Mouse (Mus musculus): ENCODE data around the gene Btbd9. TPM values are rescaled to one million over a fixed set of nuclear protein-coding genes. Genes with fewer than 3 reads are reported as not detected.
A peak's percentile ranks its signal among the peaks of the same experiment; 100 is the strongest.
"Not testable (repeated sequence)": the region's sequence is repeated elsewhere in the genome, so short reads cannot be mapped to it uniquely, and the experiment has no call there.

Gene Btbd9
- polyA plus RNA-seq, 1 experiment from 2014 or later, result 59.8 TPM

DNA sequence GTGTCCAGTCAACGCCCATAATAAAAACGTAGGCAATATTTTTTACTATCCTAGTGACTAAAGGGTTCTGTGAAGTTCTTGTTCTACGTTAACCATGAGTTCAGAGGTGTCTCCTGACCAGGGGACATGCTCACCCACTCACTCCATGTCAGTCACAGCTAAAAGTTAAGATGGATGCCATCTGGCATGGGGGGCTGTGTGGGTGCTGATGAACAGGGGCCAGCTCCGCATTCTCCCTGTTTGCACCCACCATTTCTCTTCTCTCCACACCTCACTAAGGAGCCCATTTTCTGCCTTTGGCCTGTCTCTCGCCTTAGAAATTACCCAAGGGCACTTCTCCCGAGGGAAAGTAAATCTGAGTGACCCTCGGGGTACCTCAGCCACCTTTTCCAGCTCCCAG lies 63.8 kb downstream of the Btbd9 start:
- Histone ChIP-seq H3K36me3 (peaks cover 18% of the 10 kb centered on the region), H3K4me1 (peaks cover 33% of the 10 kb centered on the region), H3K4me3 (no peak overlapping the region), H3K27ac (no peak overlapping the region), H3K27me3 (ENCODE audit: insufficient read depth, poor library complexity, severe bottlenecking) (no peaks in the 10 kb centered on the region), H3K9me3 (no peaks in the 10 kb centered on the region)
- 86% methylated on average over 7 of the region's 7 CpGs for WGBS
- DNase-seq (ENCODE audit: low spot score), result no peak

DNA sequence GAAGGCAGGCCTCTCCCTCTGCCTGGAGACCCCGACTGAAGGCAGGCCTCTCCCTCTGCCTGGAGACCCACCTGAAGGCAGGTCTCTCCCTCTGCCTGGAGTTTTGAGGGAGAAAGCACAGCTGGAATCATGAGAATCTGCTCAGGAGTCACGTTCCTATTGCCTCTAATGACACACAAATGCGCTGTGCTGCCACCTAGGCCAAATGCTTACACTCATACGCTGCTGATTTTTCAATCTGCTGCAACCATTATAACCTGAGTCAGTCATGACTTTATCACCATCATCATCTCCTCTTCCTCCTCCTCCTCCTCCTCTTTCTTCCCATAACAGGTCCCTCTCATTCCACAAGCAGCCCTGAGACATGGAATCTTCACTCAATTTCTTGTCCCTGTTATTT lies 64.3 kb downstream of the Btbd9 start:
- peaks cover 36% of the 10 kb centered on the region for H3K4me1 ChIP-seq
- peaks cover 17% of the 10 kb centered on the region for H3K36me3 ChIP-seq
- H3K9me3 ChIP-seq, result no peaks in the 10 kb centered on the region
- no peaks in the 10 kb centered on the region for H3K27me3 ChIP-seq (ENCODE audit: insufficient read depth, poor library complexity, severe bottlenecking)
- DNase-seq (ENCODE audit: low spot score), result no peak
- no peak overlapping the region for H3K27ac ChIP-seq
- no peak overlapping the region for H3K4me3 ChIP-seq
- WGBS, result 76% methylated on average over 4 of the region's 4 CpGs

GRCm38 (mm10) chr17:30511399-30511798 lies 64.9 kb downstream of the Btbd9 start:
- H3K27me3 ChIP-seq (ENCODE audit: insufficient read depth, poor library complexity, severe bottlenecking), result no peaks in the 10 kb centered on the region
- H3K9me3 ChIP-seq, result no peaks in the 10 kb centered on the region
- peaks cover 38% of the 10 kb centered on the region for H3K4me1 ChIP-seq
- H3K27ac ChIP-seq, result no peak overlapping the region
- DNase-seq (ENCODE audit: low spot score), result no peak
- WGBS, result 75% methylated on average over 6 of the region's 6 CpGs
- H3K36me3 ChIP-seq, result peaks cover 11% of the 10 kb centered on the region
- H3K4me3 ChIP-seq, result no peak overlapping the region

DNA sequence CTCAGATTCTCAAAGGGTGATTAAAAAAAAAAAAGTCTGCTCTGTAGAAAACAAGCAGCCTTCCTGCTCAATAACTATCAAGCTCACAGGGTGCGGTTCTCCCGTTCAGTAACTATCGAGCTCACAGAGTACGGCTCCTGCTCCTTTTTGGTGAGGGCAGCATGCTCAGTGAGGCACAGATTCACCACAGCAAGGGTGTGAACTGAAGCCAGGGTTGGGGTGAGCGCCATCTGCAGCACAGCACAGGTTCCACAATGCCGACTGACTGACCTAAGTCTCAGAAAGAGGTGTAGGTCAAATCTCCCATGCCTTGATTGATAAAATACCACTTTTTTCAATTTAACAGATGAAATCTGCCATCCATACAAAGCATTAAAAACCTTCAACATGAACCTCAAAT lies 66.1 kb downstream of the Btbd9 start:
- Histone ChIP-seq H3K27me3 (ENCODE audit: insufficient read depth, poor library complexity, severe bottlenecking) (no peaks in the 10 kb centered on the region), H3K9me3 (no peaks in the 10 kb centered on the region), H3K27ac (0 out of 2 replicates have a peak overlapping the region, but pooled peaks have one; percentile 62), H3K36me3 (peaks cover under 1% of the 10 kb centered on the region; the same call in 1 of the 2 replicates), H3K4me3 (no peak overlapping the region), H3K4me1 (peaks cover 38% of the 10 kb centered on the region)
- no peak for DNase-seq (ENCODE audit: low spot score)
- WGBS, result 61% methylated on average over 6 of the region's 6 CpGs

- DNase-seq (ENCODE audit: low spot score), result no peak
- WGBS, result 75% methylated on average over 6 of the region's 6 CpGs
Observed at GRCm38 (mm10) chr17:30509646-30510045, 66.6 kb downstream of the Btbd9 start.

DNA sequence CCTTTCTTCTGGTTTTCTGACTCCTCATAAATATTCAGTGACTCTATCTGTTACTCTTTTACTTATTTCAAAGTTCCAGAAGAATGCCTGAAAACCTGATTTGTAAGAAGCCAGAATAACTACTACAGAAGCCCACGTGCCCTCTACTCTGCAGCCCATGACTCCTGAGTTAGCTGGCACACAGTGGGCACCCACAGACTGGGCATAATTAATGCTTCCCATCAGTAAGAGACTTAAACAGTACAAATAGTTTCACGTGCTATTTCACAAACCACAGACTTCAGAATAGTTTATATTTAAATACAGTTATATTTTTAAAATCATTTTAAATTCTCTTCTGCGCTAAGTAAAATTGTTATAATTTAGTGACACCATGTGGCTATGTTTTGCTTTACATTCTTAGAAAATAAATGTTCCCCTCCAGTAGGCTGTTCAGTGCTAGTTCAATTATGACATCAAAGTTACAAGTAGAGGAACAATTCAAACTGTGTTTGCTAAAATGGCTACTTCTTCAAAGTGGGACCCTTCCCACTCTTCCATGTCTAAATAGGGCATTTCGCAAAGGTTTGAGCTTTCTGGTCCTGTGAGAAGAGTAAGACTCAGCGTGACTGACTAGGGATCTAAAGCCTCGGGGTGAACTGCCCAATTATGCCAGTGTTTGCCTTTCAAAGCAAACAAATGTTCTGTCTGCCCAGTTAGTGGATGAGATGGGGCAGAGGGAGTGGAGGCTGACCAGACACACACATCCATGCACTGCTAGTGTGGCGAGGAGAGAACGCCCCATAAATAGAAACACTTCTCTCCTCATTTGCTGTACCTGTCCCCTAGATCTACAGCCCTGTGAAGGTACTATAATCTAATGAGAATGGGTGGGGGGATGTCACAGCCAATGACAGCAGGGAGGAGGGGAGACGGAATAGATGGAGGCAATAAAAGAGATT lies 68.4 kb downstream of the Btbd9 start:
- H3K36me3 ChIP-seq, result peaks cover 7% of the 10 kb centered on the region; the same call in 1 of the 2 replicates
- H3K27me3 ChIP-seq (ENCODE audit: insufficient read depth, poor library complexity, severe bottlenecking), result no peaks in the 10 kb centered on the region
- WGBS, result 80% methylated on average over 9 of the region's 9 CpGs
- H3K4me1 ChIP-seq, result peaks cover 33% of the 10 kb centered on the region
- no peak overlapping the region for H3K4me3 ChIP-seq
- no peaks in the 10 kb centered on the region for H3K9me3 ChIP-seq
- no peak overlapping the region for H3K27ac ChIP-seq
- DNase-seq (ENCODE audit: low spot score), result no peak

More at GRCm38 (mm10) chr17:30509646-30510045, 66.6 kb downstream of the Btbd9 start:
- no peak overlapping the region for H3K4me3 ChIP-seq
- H3K27ac ChIP-seq, result no peak overlapping the region
- H3K9me3 ChIP-seq, result no peaks in the 10 kb centered on the region
- H3K27me3 ChIP-seq (ENCODE audit: insufficient read depth, poor library complexity, severe bottlenecking), result no peaks in the 10 kb centered on the region
- H3K36me3 ChIP-seq, result peaks cover 5% of the 10 kb centered on the region; the same call in 1 of the 2 replicates
- peaks cover 38% of the 10 kb centered on the region for H3K4me1 ChIP-seq

DNA sequence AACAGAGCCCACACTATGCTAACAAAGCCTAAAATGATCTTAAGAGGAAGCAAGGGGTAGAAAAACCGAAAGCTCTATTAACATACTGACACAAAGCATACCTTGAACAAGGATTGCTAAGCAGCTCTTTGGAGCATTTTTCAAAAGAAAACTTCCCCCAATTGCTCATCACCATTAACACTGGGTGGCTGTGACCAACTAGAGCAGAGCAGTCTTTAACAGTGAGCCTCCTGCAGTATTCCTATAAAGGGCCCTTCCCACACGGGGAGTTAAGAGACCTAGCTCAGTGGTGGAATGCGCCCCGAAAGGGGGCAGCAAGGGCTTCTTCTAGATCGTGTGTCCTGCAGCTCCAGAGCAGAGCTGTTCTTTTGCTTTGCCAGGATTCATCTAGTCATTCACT lies 69.4 kb downstream of the Btbd9 start:
- no peak for DNase-seq (ENCODE audit: low spot score)
- no peaks in the 10 kb centered on the region for H3K27me3 ChIP-seq (ENCODE audit: insufficient read depth, poor library complexity, severe bottlenecking)
- no peak overlapping the region for H3K4me3 ChIP-seq
- WGBS, result 56% methylated on average over 5 of the region's 5 CpGs
- H3K9me3 ChIP-seq, result no peaks in the 10 kb centered on the region
- H3K36me3 ChIP-seq, result peaks cover 7% of the 10 kb centered on the region; the same call in 1 of the 2 replicates
- H3K4me1 ChIP-seq, result peaks cover 32% of the 10 kb centered on the region
- H3K27ac ChIP-seq, result no peak overlapping the region

DNA sequence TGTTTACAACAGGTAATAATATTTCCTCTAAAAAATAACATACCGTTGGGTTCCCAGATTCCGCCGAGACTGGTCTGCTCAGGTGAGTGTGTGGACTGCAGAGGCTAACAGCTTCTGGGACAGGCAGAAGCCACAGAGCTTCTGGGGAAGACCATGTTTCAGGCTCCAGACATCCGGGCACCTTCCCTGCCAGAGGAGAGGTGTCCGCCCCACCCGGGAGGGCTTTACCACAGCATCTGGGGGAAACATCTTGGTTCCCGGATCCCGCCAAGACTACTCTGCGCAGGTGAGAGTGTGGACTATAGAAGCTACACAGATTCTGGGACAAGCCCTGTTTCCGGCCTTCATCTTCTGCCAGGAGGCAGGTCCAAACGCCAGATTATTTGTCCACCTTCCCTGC lies 76.7 kb downstream of the Btbd9 start:
- DNase-seq (ENCODE audit: low spot score), result peak; percentile 50
- not testable (repeated sequence) for H3K4me3 ChIP-seq; H3K36me3 ChIP-seq; H3K27me3 ChIP-seq (ENCODE audit: insufficient read depth, poor library complexity, severe bottlenecking); H3K27ac ChIP-seq; H3K9me3 ChIP-seq; H3K4me1 ChIP-seq
- 94% methylated on average over 11 of the region's 11 CpGs for WGBS

GRCm38 (mm10) chr17:30498779-30499178 lies 77.5 kb downstream of the Btbd9 start:
- Histone ChIP-seq H3K9me3 (no peaks in the 10 kb centered on the region), H3K27me3 (ENCODE audit: insufficient read depth, poor library complexity, severe bottlenecking) (no peaks in the 10 kb centered on the region), H3K4me3 (no peak overlapping the region), H3K4me1 (peaks cover 9% of the 10 kb centered on the region; the same call in 1 of the 2 replicates), H3K27ac (no peak overlapping the region), H3K36me3 (0 out of 2 replicates have a peak, but pooled peaks cover 4% of the 10 kb centered on the region)
- DNase-seq (ENCODE audit: low spot score), result peak; percentile 7
- WGBS, result 78% methylated on average over 5 of the region's 5 CpGs

GRCm38 (mm10) chr17:30498376-30498719 lies 77.9 kb downstream of the Btbd9 start:
- Histone ChIP-seq H3K36me3 (0 out of 2 replicates have a peak, but pooled peaks cover 5% of the 10 kb centered on the region), H3K9me3 (no peaks in the 10 kb centered on the region), H3K4me3 (no peak overlapping the region), H3K4me1 (peaks cover 9% of the 10 kb centered on the region; the same call in 1 of the 2 replicates), H3K27ac (no peak overlapping the region), H3K27me3 (ENCODE audit: insufficient read depth, poor library complexity, severe bottlenecking) (no peaks in the 10 kb centered on the region)
- WGBS, result 53% methylated on average over 6 of the region's 6 CpGs
- DNase-seq (ENCODE audit: low spot score), result peak; percentile 71

- Histone ChIP-seq H3K36me3 (0 out of 2 replicates have a peak, but pooled peaks cover 6% of the 10 kb centered on the region), H3K9me3 (no peaks in the 10 kb centered on the region), H3K4me1 (peaks cover 9% of the 10 kb centered on the region; the same call in 1 of the 2 replicates), H3K27me3 (ENCODE audit: insufficient read depth, poor library complexity, severe bottlenecking) (no peaks in the 10 kb centered on the region), H3K4me3 (no peak overlapping the region), H3K27ac (peak overlapping the region; percentile 13; the same call in 1 of the 2 replicates)
- DNase-seq (ENCODE audit: low spot score), result peak; percentile 72
- 77% methylated on average over 11 of the region's 11 CpGs for WGBS
Observed at GRCm38 (mm10) chr17:30497525-30498375, 78.5 kb downstream of the Btbd9 start.

- DNase-seq (ENCODE audit: low spot score), result peak; percentile 43
- WGBS, result 85% methylated on average over 2 of the region's 2 CpGs
- Histone ChIP-seq H3K4me1 (peaks cover 9% of the 10 kb centered on the region; the same call in 1 of the 2 replicates), H3K27me3 (ENCODE audit: insufficient read depth, poor library complexity, severe bottlenecking) (no peaks in the 10 kb centered on the region), H3K36me3 (0 out of 2 replicates have a peak, but pooled peaks cover 11% of the 10 kb centered on the region), H3K9me3 (no peaks in the 10 kb centered on the region), H3K27ac (no peak overlapping the region), H3K4me3 (no peak overlapping the region)
Observed at GRCm38 (mm10) chr17:30495567-30495966, 80.7 kb downstream of the Btbd9 start.

Measured in heart, embryonic 10.5 days (tissue).